Mouse (Mus musculus) Muller cell, postnatal 12 days (primary cell): Measurements from ENCODE around the gene Dimt1.
"Not testable (repeated sequence)": the region's sequence is repeated elsewhere in the genome, so short reads cannot be mapped to it uniquely, and the experiment has no call there.

Source experiments
- DNase-seq: peaks from one replicate; pipeline ENCODE4 v3.0.0-alpha.2; 2015; ENCODE audit errors: inconsistent ontology term

Gene Dimt1

GRCm38 (mm10) chr13:106961496-106961895 lies 14.6 kb downstream of the Dimt1 start:
- peak; percentile 24 for DNase-seq

- no peak for DNase-seq
These were observed 50.0 kb downstream of the Dimt1 start for GRCm38 (mm10) chr13:106996891-106997290.

GRCm38 (mm10) chr13:106997557-106997956 lies 50.6 kb downstream of the Dimt1 start:
- DNase-seq = not testable (repeated sequence)

- DNase-seq = no peak
These were observed 51.1 kb downstream of the Dimt1 start for GRCm38 (mm10) chr13:106998026-106998425.

- no peak for DNase-seq
These were observed 51.7 kb downstream of the Dimt1 start for GRCm38 (mm10) chr13:106998671-106999070.

- peak; percentile 36 for DNase-seq
These were observed 56.3 kb downstream of the Dimt1 start for GRCm38 (mm10) chr13:107003211-107003610.

- no peak for DNase-seq
These were observed 61.2 kb downstream of the Dimt1 start for GRCm38 (mm10) chr13:107008174-107008573.
